Mouse (Mus musculus): Measurements from ENCODE around the gene Ccdc14. TPM values are rescaled to one million over a fixed set of nuclear protein-coding genes. Genes with fewer than 3 reads are reported as not detected.

Gene Ccdc14
- polyA plus RNA-seq, 1 experiment, result 0.71 TPM

GRCm38 (mm10) chr16:34763959-34764591 lies 73.7 kb downstream of the Ccdc14 start:
- H3K36me3 ChIP-seq (ENCODE audit: control insufficient read depth, insufficient read depth, low read length), result no peaks in the 10 kb centered on the region
- WGBS, result 87% methylated on average over 9 of the region's 9 CpGs
- no peaks in the 10 kb centered on the region for H3K4me1 ChIP-seq (ENCODE audit: control insufficient read depth, insufficient read depth, insufficient read length, low read length)
- H3K4me3 ChIP-seq (ENCODE audit: low read depth, low read length), result no peak overlapping the region
- no peak for TF ChIP-seq POLR2A (IDR thresholded peaks at IDR 0.05; ENCODE audit: low read depth, low read length)
- TF ChIP-seq CTCF (IDR thresholded peaks at IDR 0.05; ENCODE audit: extremely low read depth, insufficient read length, insufficient replicate concordance, low read depth, low read length), result no peak
- no peaks in the 10 kb centered on the region for H3K27me3 ChIP-seq (ENCODE audit: control insufficient read depth, insufficient read depth, low read length)
- no peak overlapping the region for H3K27ac ChIP-seq (ENCODE audit: insufficient read depth, low read depth, low read length)

DNA sequence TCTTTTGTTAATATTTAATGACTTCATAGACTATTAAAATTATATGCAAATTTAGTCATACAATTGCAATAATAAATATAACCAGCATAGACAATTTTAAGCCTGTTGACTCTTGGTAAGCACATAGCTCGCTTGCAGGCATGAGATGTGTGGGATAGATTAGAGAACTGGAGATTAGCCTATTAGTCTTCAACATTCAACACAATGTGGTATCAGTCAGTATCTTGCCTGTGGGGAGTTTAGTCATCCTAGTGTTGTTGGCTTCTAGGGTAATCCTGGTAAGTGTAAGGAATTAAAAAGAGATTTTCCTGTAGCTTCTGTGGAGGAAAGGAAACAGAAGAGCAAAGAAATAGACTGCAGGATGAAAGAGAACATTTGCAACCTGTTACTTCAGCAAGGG lies 75.2 kb downstream of the Ccdc14 start:
- 89% methylated on average over 1 of the region's 1 CpGs for WGBS
- Histone ChIP-seq H3K4me3 (ENCODE audit: low read depth, low read length) (no peak overlapping the region), H3K27me3 (ENCODE audit: control insufficient read depth, insufficient read depth, low read length) (no peaks in the 10 kb centered on the region), H3K4me1 (ENCODE audit: control insufficient read depth, insufficient read depth, insufficient read length, low read length) (no peaks in the 10 kb centered on the region), H3K27ac (ENCODE audit: insufficient read depth, low read depth, low read length) (no peak overlapping the region), H3K36me3 (ENCODE audit: control insufficient read depth, insufficient read depth, low read length) (no peaks in the 10 kb centered on the region)
- no peak for TF ChIP-seq CTCF (IDR thresholded peaks at IDR 0.05; ENCODE audit: extremely low read depth, insufficient read length, insufficient replicate concordance, low read depth, low read length)
- no peak for TF ChIP-seq POLR2A (IDR thresholded peaks at IDR 0.05; ENCODE audit: low read depth, low read length)

GRCm38 (mm10) chr16:34766193-34766592 lies 75.8 kb downstream of the Ccdc14 start:
- WGBS, result 95% methylated on average over 1 of the region's 1 CpGs
- H3K4me3 ChIP-seq (ENCODE audit: low read depth, low read length), result no peak overlapping the region
- H3K4me1 ChIP-seq (ENCODE audit: control insufficient read depth, insufficient read depth, insufficient read length, low read length), result no peaks in the 10 kb centered on the region
- no peaks in the 10 kb centered on the region for H3K36me3 ChIP-seq (ENCODE audit: control insufficient read depth, insufficient read depth, low read length)
- no peaks in the 10 kb centered on the region for H3K27me3 ChIP-seq (ENCODE audit: control insufficient read depth, insufficient read depth, low read length)
- TF ChIP-seq POLR2A (IDR thresholded peaks at IDR 0.05; ENCODE audit: low read depth, low read length) (no peak), CTCF (IDR thresholded peaks at IDR 0.05; ENCODE audit: extremely low read depth, insufficient read length, insufficient replicate concordance, low read depth, low read length) (no peak)
- H3K27ac ChIP-seq (ENCODE audit: insufficient read depth, low read depth, low read length), result no peak overlapping the region

- WGBS, result 94% methylated on average over 2 of the region's 2 CpGs
- no peaks in the 10 kb centered on the region for H3K36me3 ChIP-seq (ENCODE audit: control insufficient read depth, insufficient read depth, low read length)
- H3K27ac ChIP-seq (ENCODE audit: insufficient read depth, low read depth, low read length), result no peak overlapping the region
- no peaks in the 10 kb centered on the region for H3K27me3 ChIP-seq (ENCODE audit: control insufficient read depth, insufficient read depth, low read length)
- no peak overlapping the region for H3K4me3 ChIP-seq (ENCODE audit: low read depth, low read length)
- no peaks in the 10 kb centered on the region for H3K4me1 ChIP-seq (ENCODE audit: control insufficient read depth, insufficient read depth, insufficient read length, low read length)
- TF ChIP-seq POLR2A (IDR thresholded peaks at IDR 0.05; ENCODE audit: low read depth, low read length) (no peak), CTCF (IDR thresholded peaks at IDR 0.05; ENCODE audit: extremely low read depth, insufficient read length, insufficient replicate concordance, low read depth, low read length) (no peak)
Measured at GRCm38 (mm10) chr16:34767443-34767842, 77.0 kb downstream of the Ccdc14 start.

DNA sequence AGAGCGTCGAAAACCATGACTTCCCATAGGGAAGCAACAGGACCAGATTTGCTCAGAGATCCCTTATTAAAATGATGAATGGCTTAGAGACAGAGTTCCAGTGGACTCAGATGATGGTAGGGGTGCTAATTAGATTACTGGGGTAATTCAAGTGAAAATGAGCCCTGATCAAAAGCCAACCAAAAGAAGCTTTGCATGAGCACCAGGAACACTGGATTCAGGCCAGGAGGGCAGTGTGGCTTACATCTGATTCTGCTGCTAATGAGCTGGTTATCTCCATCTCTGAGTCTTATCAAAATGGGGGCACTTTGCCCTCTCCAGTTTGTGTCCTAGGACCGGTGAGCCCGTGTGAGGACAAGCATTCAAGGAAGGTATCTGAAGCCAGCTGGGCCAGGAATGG lies 78.0 kb downstream of the Ccdc14 start:
- TF ChIP-seq POLR2A (IDR thresholded peaks at IDR 0.05; ENCODE audit: low read depth, low read length) (no peak), CTCF (IDR thresholded peaks at IDR 0.05; ENCODE audit: extremely low read depth, insufficient read length, insufficient replicate concordance, low read depth, low read length) (no peak)
- Histone ChIP-seq H3K4me3 (ENCODE audit: low read depth, low read length) (no peak overlapping the region), H3K4me1 (ENCODE audit: control insufficient read depth, insufficient read depth, insufficient read length, low read length) (no peaks in the 10 kb centered on the region), H3K27ac (ENCODE audit: insufficient read depth, low read depth, low read length) (no peak overlapping the region), H3K36me3 (ENCODE audit: control insufficient read depth, insufficient read depth, low read length) (no peaks in the 10 kb centered on the region), H3K27me3 (ENCODE audit: control insufficient read depth, insufficient read depth, low read length) (no peaks in the 10 kb centered on the region)
- 62% methylated on average over 4 of the region's 4 CpGs for WGBS

- WGBS, result 78% methylated on average over 4 of the region's 4 CpGs
- no peak overlapping the region for H3K27ac ChIP-seq (ENCODE audit: insufficient read depth, low read depth, low read length)
- H3K4me3 ChIP-seq (ENCODE audit: low read depth, low read length), result no peak overlapping the region
- H3K27me3 ChIP-seq (ENCODE audit: control insufficient read depth, insufficient read depth, low read length), result no peaks in the 10 kb centered on the region
- no peaks in the 10 kb centered on the region for H3K36me3 ChIP-seq (ENCODE audit: control insufficient read depth, insufficient read depth, low read length)
- no peaks in the 10 kb centered on the region for H3K4me1 ChIP-seq (ENCODE audit: control insufficient read depth, insufficient read depth, insufficient read length, low read length)
- TF ChIP-seq POLR2A (IDR thresholded peaks at IDR 0.05; ENCODE audit: low read depth, low read length), result no peak
- no peak for TF ChIP-seq CTCF (IDR thresholded peaks at IDR 0.05; ENCODE audit: extremely low read depth, insufficient read length, insufficient replicate concordance, low read depth, low read length)
Measured at GRCm38 (mm10) chr16:34770127-34770526, 79.7 kb downstream of the Ccdc14 start.

DNA sequence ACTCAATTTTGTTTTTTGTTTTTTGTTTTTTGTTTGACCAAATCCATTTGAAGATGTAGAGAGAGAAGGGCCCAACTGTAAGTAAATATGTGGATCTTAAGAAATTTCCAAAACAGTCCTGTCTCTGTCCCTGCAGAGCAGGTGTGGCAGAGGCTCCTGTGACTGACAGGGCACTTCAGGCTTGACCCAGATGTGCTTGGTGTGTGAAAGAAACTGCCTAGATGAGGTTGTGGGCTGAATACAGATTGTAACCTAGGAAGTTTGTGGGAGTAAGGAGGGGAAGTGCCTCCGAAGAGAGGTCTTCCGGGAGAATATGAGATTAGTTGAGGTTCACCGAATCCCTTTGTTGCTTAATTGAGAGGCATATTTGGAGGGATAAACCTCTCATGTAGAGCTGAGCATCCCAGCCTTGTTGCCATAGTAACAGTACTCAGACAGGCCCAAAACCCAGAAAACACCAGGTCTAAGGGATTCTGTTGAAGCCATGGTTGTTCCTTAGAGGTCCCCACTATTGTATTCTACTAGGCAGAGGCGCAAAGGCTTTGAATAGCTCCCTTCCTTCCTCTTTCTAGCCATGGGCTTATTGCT lies 82.1 kb downstream of the Ccdc14 start:
- Histone ChIP-seq H3K27me3 (ENCODE audit: control insufficient read depth, insufficient read depth, low read length) (no peaks in the 10 kb centered on the region), H3K4me1 (ENCODE audit: control insufficient read depth, insufficient read depth, insufficient read length, low read length) (no peaks in the 10 kb centered on the region), H3K36me3 (ENCODE audit: control insufficient read depth, insufficient read depth, low read length) (no peaks in the 10 kb centered on the region), H3K4me3 (ENCODE audit: low read depth, low read length) (no peak overlapping the region), H3K27ac (ENCODE audit: insufficient read depth, low read depth, low read length) (no peak overlapping the region)
- no peak for TF ChIP-seq CTCF (IDR thresholded peaks at IDR 0.05; ENCODE audit: extremely low read depth, insufficient read length, insufficient replicate concordance, low read depth, low read length)
- TF ChIP-seq POLR2A (IDR thresholded peaks at IDR 0.05; ENCODE audit: low read depth, low read length), result no peak
- WGBS, result 86% methylated on average over 4 of the region's 4 CpGs

Other genes with a start within 250 kb of the Ccdc14 start
- gene Kalrn, start 117.1 kb upstream of the Ccdc14 start, polyA plus RNA-seq (2012; rRNA removed), result 14.8 and 43.0 TPM in 2 replicates
- gene Ropn1, start 40.7 kb upstream of the Ccdc14 start, polyA plus RNA-seq (2012; rRNA removed), result not detected in 2 replicates
- 265 and 284 TPM in 2 replicates for gene Mylk, start 54.6 kb downstream of the Ccdc14 start, polyA plus RNA-seq (2012; rRNA removed)